Mouse (Mus musculus) heart, adult 2 months (tissue): ENCODE results near the gene BC049730.

Experiments
- CTCF ChIP-seq: fragments of 200-600 bp; IDR thresholded peaks from 2 replicates; pipeline ENCODE4 v1.8.1; 2022; ENCODE audit warnings: antibody characterized with exemption, mild to moderate bottlenecking, moderate library complexity
- EP300 ChIP-seq: fragments of 200-500 bp; IDR thresholded peaks from 2 replicates; pipeline ENCODE4 v1.6.1; 2011; ENCODE audit warnings: low read depth, low read length, control low read depth; ENCODE audit not compliant: insufficient read depth
- POLR2A ChIP-seq: fragments of 200-500 bp; IDR thresholded peaks from 2 replicates; pipeline ENCODE4 v1.6.1; 2011; ENCODE audit warnings: mild to moderate bottlenecking, low read depth, low read length, control low read depth; ENCODE audit not compliant: insufficient read depth

DNA sequence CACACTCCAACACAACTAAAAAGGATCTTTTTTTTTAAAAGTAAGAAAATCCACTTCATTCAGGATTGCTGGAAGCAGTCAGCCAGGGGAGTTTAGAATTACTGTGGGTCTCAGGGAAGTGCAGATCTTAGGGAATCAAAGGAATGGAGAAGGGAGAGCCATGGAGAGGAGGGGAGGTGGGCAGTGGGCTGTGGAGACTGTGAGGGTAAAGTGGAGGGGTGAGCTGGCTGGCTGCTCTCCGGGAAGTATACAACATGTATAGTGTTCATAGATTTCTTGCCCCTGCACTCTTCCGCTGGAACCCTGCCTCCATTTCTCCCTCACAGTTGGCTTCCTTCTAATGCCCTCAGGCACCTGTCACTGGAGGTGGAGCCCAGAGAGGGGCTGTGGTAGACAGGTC is 42.6 kb downstream of the BC049730 start:
- TF ChIP-seq POLR2A, result no peak
- TF ChIP-seq CTCF, result no peak
- TF ChIP-seq EP300, result no peak
